Mouse (Mus musculus) liver, embryonic 12.5 days (tissue): ENCODE data around the gene Olfr1308. TPM values are rescaled to one million over a fixed set of nuclear protein-coding genes. Genes with fewer than 3 reads are reported as not detected.

Experiments used
- ATAC-seq: fragments of 200-750 bp; cut with Nextera tagmentation; 2 replicates; pipeline ENCODE4 v1.8.0; 2017; ENCODE audit warnings: moderate number of reproducible peaks, mild to moderate bottlenecking, moderate library complexity
- H3K27ac ChIP-seq: fragments of 300-500 bp; sonication (generic); 2 replicates; pipeline ENCODE4 v1.5.1; 2016; ENCODE audit warnings: mild to moderate bottlenecking
- H3K27me3 ChIP-seq: fragments of 300-500 bp; sonication (generic); replicated peaks from 2 replicates; pipeline ENCODE4 v1.6.1; 2016; ENCODE audit warnings: mild to moderate bottlenecking, moderate library complexity
- H3K36me3 ChIP-seq: fragments of 300-500 bp; sonication (generic); 2 replicates; pipeline ENCODE4 v1.6.1; 2016; ENCODE audit warnings: mild to moderate bottlenecking, moderate library complexity
- H3K4me1 ChIP-seq: fragments of 300-500 bp; sonication (generic); 2 replicates; pipeline ENCODE4 v1.6.1; 2016
- H3K4me2 ChIP-seq: fragments of 300-500 bp; sonication (generic); 2 replicates; pipeline ENCODE4 v1.6.1; 2016; ENCODE audit warnings: mild to moderate bottlenecking, moderate library complexity
- H3K4me3 ChIP-seq: fragments of 300-500 bp; sonication (generic); 2 replicates; pipeline ENCODE4 v1.5.1; 2016; ENCODE audit warnings: mild to moderate bottlenecking, moderate library complexity
- H3K9ac ChIP-seq: fragments of 300-500 bp; sonication (generic); 2 replicates; pipeline ENCODE4 v1.6.1; 2016; ENCODE audit warnings: mild to moderate bottlenecking, moderate library complexity
- H3K9me3 ChIP-seq: fragments of 300-500 bp; sonication (generic); replicated peaks from 2 replicates; pipeline ENCODE4 v1.6.1; 2016; ENCODE audit warnings: mild to moderate bottlenecking, moderate library complexity
- WGBS: fragments of 180-500 bp; shearing (Covaris S2); methylation state at CpG from one replicate; pipeline ENCODE4 v1.1.7; 2016; ENCODE audit not compliant: insufficient replicate concordance; 5-methylcytosine and 5-hydroxymethylcytosine counted together
- polyA plus RNA-seq: library from polyadenylated mRNA; unstranded; fragments of >200 nt; fragmentation: Nextera tagmentation; extraction: Ambion mirVana; gene quantifications from 2 replicates; pipeline ENCODE4 v1.2.1, GENCODE M21; 2016

Olfr1308 gene
- not detected in 2 replicates for polyA plus RNA-seq

- Histone ChIP-seq H3K27ac (no peak within 1 kb of the TSS), H3K27me3 (no peaks in the 10 kb centered on the region), H3K36me3 (no peaks in the 10 kb centered on the region), H3K9ac (no peak within 1 kb of the TSS), H3K4me1 (no peaks in the 10 kb centered on the region), H3K4me3 (no peak within 1 kb of the TSS), H3K9me3 (no peaks in the 10 kb centered on the region), H3K4me2 (no peak within 1 kb of the TSS)
- ATAC-seq = no peak
- WGBS = 25% methylated on average over 1 of the region's 1 CpGs
Measured at GRCm38 (mm10) chr2:111964844-111965243, at the start of gene Olfr1308. Gene Olfr1308, minus strand, starts transcription at chr2:111964944.

- ATAC-seq = no peak
Measured at GRCm38 (mm10) chr2:112012608-112013007, 47.9 kb upstream of the Olfr1308 start, which contains the start of gene Olfr1310. Gene Olfr1310, minus strand, starts transcription at chr2:112012708.

GRCm38 (mm10) chr2:111990181-111990580 lies 25.4 kb upstream of the Olfr1308 start, which contains the start of gene Olfr1309:
Gene Olfr1309, minus strand, starts transcription at chr2:111990281.
- Histone ChIP-seq H3K4me3 (no peak within 1 kb of the TSS), H3K36me3 (no peaks in the 10 kb centered on the region), H3K27me3 (no peaks in the 10 kb centered on the region), H3K27ac (no peak within 1 kb of the TSS), H3K4me1 (no peaks in the 10 kb centered on the region), H3K9me3 (no peaks in the 10 kb centered on the region), H3K4me2 (no peak within 1 kb of the TSS), H3K9ac (no peak within 1 kb of the TSS)
- 24% methylated on average over 1 of the region's 1 CpGs for WGBS
- ATAC-seq = no peak

More at GRCm38 (mm10) chr2:112012608-112013007, 47.9 kb upstream of the Olfr1308 start, which contains the start of gene Olfr1310:
- no peaks in the 10 kb centered on the region for H3K36me3 ChIP-seq
- H3K9me3 ChIP-seq = no peaks in the 10 kb centered on the region
- H3K27ac ChIP-seq = no peak within 1 kb of the TSS
- no peaks in the 10 kb centered on the region for H3K27me3 ChIP-seq
- no peak within 1 kb of the TSS for H3K4me2 ChIP-seq
- H3K4me1 ChIP-seq = no peaks in the 10 kb centered on the region
- no peak within 1 kb of the TSS for H3K9ac ChIP-seq
- no peak within 1 kb of the TSS for H3K4me3 ChIP-seq

- ATAC-seq = no peak
- Histone ChIP-seq H3K36me3 (no peaks in the 10 kb centered on the region), H3K4me3 (no peak within 1 kb of the TSS), H3K9ac (no peak within 1 kb of the TSS), H3K4me2 (no peak within 1 kb of the TSS), H3K9me3 (no peaks in the 10 kb centered on the region), H3K4me1 (no peaks in the 10 kb centered on the region), H3K27ac (no peak within 1 kb of the TSS), H3K27me3 (no peaks in the 10 kb centered on the region)
- WGBS = 50% methylated on average over 1 of the region's 1 CpGs
Measured at GRCm38 (mm10) chr2:111949340-111949739, 15.4 kb downstream of the Olfr1308 start, which contains the start of gene Olfr1307. Gene Olfr1307, minus strand, starts transcription at chr2:111949440.

GRCm38 (mm10) chr2:111916171-111916570 lies 48.6 kb downstream of the Olfr1308 start, which contains the start of gene Olfr1306:
Gene Olfr1306, minus strand, starts transcription at chr2:111916271.
- H3K36me3 ChIP-seq = no peaks in the 10 kb centered on the region
- no peaks in the 10 kb centered on the region for H3K4me1 ChIP-seq
- H3K4me2 ChIP-seq = no peak within 1 kb of the TSS
- no peak within 1 kb of the TSS for H3K4me3 ChIP-seq
- 62% methylated on average over 1 of the region's 1 CpGs for WGBS
- no peak within 1 kb of the TSS for H3K9ac ChIP-seq
- H3K27ac ChIP-seq = no peak within 1 kb of the TSS
- ATAC-seq = no peak
- no peaks in the 10 kb centered on the region for H3K27me3 ChIP-seq
- no peaks in the 10 kb centered on the region; the same call in 1 of the 2 replicates for H3K9me3 ChIP-seq

Other genes starting within 250 kb of the Olfr1308 start
- gene Olfr1301, start 213.9 kb downstream of the Olfr1308 start, polyA plus RNA-seq = not detected in 2 replicates
- gene Olfr1302, start 187.5 kb downstream of the Olfr1308 start, polyA plus RNA-seq = not detected in 2 replicates
- not detected in 2 replicates for gene Olfr1303, start 144.6 kb downstream of the Olfr1308 start, polyA plus RNA-seq
- not detected in 2 replicates for gene Olfr1305, start 87.8 kb downstream of the Olfr1308 start, polyA plus RNA-seq
- gene Olfr1306, start 48.7 kb downstream of the Olfr1308 start, polyA plus RNA-seq = not detected in 2 replicates
- not detected in 2 replicates for gene Olfr1307, start 15.5 kb downstream of the Olfr1308 start, polyA plus RNA-seq
- not detected in 2 replicates for gene Olfr1309, start 25.3 kb upstream of the Olfr1308 start, polyA plus RNA-seq
- gene Olfr1310, start 47.8 kb upstream of the Olfr1308 start, polyA plus RNA-seq = not detected in 2 replicates
- gene Olfr1311, start 59.5 kb upstream of the Olfr1308 start, polyA plus RNA-seq = not detected in 2 replicates
- gene Olfr1312, start 85.3 kb upstream of the Olfr1308 start, polyA plus RNA-seq = not detected in 2 replicates
- gene Olfr1313, start 112.9 kb upstream of the Olfr1308 start, polyA plus RNA-seq = not detected in 2 replicates
- not detected in 2 replicates for gene Olfr1314, start 131.8 kb upstream of the Olfr1308 start, polyA plus RNA-seq
- gene Olfr1315-ps1, start 150.5 kb upstream of the Olfr1308 start, polyA plus RNA-seq = not detected in 2 replicates
- gene Olfr1316, start 170.0 kb upstream of the Olfr1308 start, polyA plus RNA-seq = not detected in 2 replicates
- gene Olfr1317, start 175.4 kb upstream of the Olfr1308 start, polyA plus RNA-seq = not detected in 2 replicates
- gene Olfr1318, start 189.3 kb upstream of the Olfr1308 start, polyA plus RNA-seq = not detected in 2 replicates